Mouse (Mus musculus): ENCODE measurements around the gene Dmrtb1.

DNA sequence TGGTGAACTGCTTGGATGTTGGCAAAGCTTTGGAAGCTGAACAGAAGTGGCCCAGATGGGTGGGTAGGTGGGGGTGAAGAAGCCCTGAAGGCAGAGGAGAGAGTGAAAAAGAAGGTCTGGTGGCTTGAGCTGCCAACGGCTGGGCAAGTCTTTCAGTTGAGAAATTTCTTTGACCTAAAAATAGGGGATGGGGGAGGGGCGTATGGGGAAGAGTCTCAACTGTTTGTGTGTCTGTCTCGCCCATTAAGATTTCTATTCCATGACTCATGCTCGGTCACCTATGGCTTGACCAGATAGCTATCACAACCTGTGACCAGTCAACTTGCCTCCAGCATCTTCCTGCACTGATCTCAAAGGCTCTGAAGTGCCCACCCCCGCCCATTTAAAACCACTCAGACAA is 35.1 kb upstream of the Dmrtb1 start:
- no peak for TF ChIP-seq CTCF (IDR thresholded peaks at IDR 0.05; ENCODE audit: low read depth)
- TF ChIP-seq EP300 (IDR thresholded peaks at IDR 0.05; ENCODE audit: low read depth) = no peak

Data from liver, postnatal 0 days (tissue).